Mouse (Mus musculus) MEL (cell line): ENCODE measurements around the gene Klhl1. TPM values are rescaled to one million over a fixed set of nuclear protein-coding genes. Genes with fewer than 3 reads are reported as not detected.

Source experiments
- DNase-seq: peaks from one replicate; pipeline ENCODE4 v3.0.0; 2011; ENCODE audit warnings: low read depth, low spot score
- H3K27ac ChIP-seq: 2 replicates; pipeline ENCODE4 v1.5.1; 2012; ENCODE audit warnings: low read depth, mild to moderate bottlenecking, control low read depth, low read length, moderate library complexity; ENCODE audit not compliant: control insufficient read depth
- H3K27me3 ChIP-seq, 2 experiments: fragments of 150-350 bp in 1 of 2; sonication (generic) in 1 of 2; 2 replicates each; pipeline ENCODE4 v1.6.1; 2012; ENCODE audit warnings: low read length in 2 of 2, mild to moderate bottlenecking in 2 of 2, improper control_type of control experiment in 1 of 2, moderate library complexity in 1 of 2; ENCODE audit not compliant: insufficient read depth in 2 of 2, control insufficient read depth in 1 of 2
- H3K36me3 ChIP-seq, 2 experiments: 2 replicates each; pipeline ENCODE4 v1.6.1; 2012 to 2014; ENCODE audit warnings: low read length in 2 of 2, improper control_type of control experiment in 1 of 2, inconsistent platforms in 1 of 2, mild to moderate bottlenecking in 1 of 2; ENCODE audit not compliant: insufficient read depth in 2 of 2, control insufficient read depth in 1 of 2
- H3K4me1 ChIP-seq, 2 experiments: fragments of 150-350 bp in 1 of 2; sonication (generic) in 1 of 2; 2 replicates each; pipeline ENCODE4 v1.6.1; 2012; ENCODE audit warnings: low read length in 2 of 2, improper control_type of control experiment in 1 of 2, mild to moderate bottlenecking in 1 of 2; ENCODE audit not compliant: insufficient read depth in 2 of 2, control insufficient read depth in 1 of 2
- H3K4me3 ChIP-seq, 2 experiments: fragments of 150-350 bp in 1 of 2; sonication (generic) in 1 of 2; 2 replicates each; pipeline ENCODE4 v1.5.1; 2012; ENCODE audit warnings: low read depth in 2 of 2, low read length in 2 of 2, mild to moderate bottlenecking in 2 of 2, moderate library complexity in 2 of 2, control low read depth in 1 of 2, improper control_type of control experiment in 1 of 2; ENCODE audit not compliant: control insufficient read depth in 1 of 2, insufficient read depth in 1 of 2
- H3K79me2 ChIP-seq: 2 replicates; pipeline ENCODE4 v1.6.1; 2012; ENCODE audit warnings: mild to moderate bottlenecking, low read length, moderate library complexity; ENCODE audit not compliant: control insufficient read depth, poor library complexity, insufficient read depth
- H3K9ac ChIP-seq: 2 replicates; pipeline ENCODE4 v1.6.1; 2012; ENCODE audit warnings: low read depth, mild to moderate bottlenecking, control low read depth, low read length, moderate library complexity; ENCODE audit not compliant: control insufficient read depth, poor library complexity, severe bottlenecking
- H3K9me3 ChIP-seq: fragments of 150-350 bp; sonication (generic); replicated peaks from 2 replicates; pipeline ENCODE4 v1.6.1; 2012; ENCODE audit warnings: mild to moderate bottlenecking, low read length, improper control_type of control experiment, moderate library complexity; ENCODE audit not compliant: insufficient read depth
- BHLHE40 ChIP-seq: IDR thresholded peaks from 2 replicates; pipeline ENCODE4 v1.6.1; 2012; ENCODE audit warnings: low read depth, mild to moderate bottlenecking, inconsistent platforms, low read length, improper control_type of control experiment, borderline replicate concordance
- CHD1 ChIP-seq: IDR thresholded peaks from 2 replicates; pipeline ENCODE4 v1.6.1; 2012; ENCODE audit warnings: low read depth, mild to moderate bottlenecking, inconsistent platforms, low read length, improper control_type of control experiment
- CHD2 ChIP-seq: IDR thresholded peaks from 2 replicates; pipeline ENCODE4 v1.6.1; 2011; ENCODE audit warnings: low read length, improper control_type of control experiment
- CTCF ChIP-seq, 3 experiments: IDR thresholded peaks in 2 of 3; conservative IDR thresholded peaks in 1 of 3; 2 replicates each; pipeline ENCODE4 v1.5.1; 2011 to 2012; ENCODE audit warnings: low read length in 3 of 3, low read depth in 2 of 3, mild to moderate bottlenecking in 2 of 3, improper control_type of control experiment in 1 of 3, inconsistent platforms in 1 of 3, mixed read lengths in 1 of 3, moderate library complexity in 1 of 3; ENCODE audit not compliant: control insufficient read depth in 1 of 3, insufficient read depth in 1 of 3, poor library complexity in 1 of 3, severe bottlenecking in 1 of 3
- E2F4 ChIP-seq: IDR thresholded peaks from 2 replicates; pipeline ENCODE4 v1.6.1; 2011; ENCODE audit warnings: low read depth, low read length, improper control_type of control experiment, borderline replicate concordance
- EP300 ChIP-seq, 2 experiments: IDR thresholded peaks; 2 replicates each; pipeline ENCODE4 v1.6.1; 2011; ENCODE audit warnings: improper control_type of control experiment in 2 of 2, low read length in 2 of 2, low read depth in 1 of 2, mild to moderate bottlenecking in 1 of 2
- ETS1 ChIP-seq: IDR thresholded peaks from 2 replicates; pipeline ENCODE4 v1.6.1; 2012; ENCODE audit warnings: low read depth, mild to moderate bottlenecking, inconsistent platforms, low read length, improper control_type of control experiment, moderate library complexity
- GABPA ChIP-seq: IDR thresholded peaks from 2 replicates; pipeline ENCODE4 v1.6.1; 2012; ENCODE audit warnings: low read depth, mild to moderate bottlenecking, inconsistent platforms, low read length, improper control_type of control experiment, moderate library complexity
- HCFC1 ChIP-seq: IDR thresholded peaks from 2 replicates; pipeline ENCODE4 v1.6.1; 2012; ENCODE audit warnings: low read depth, mild to moderate bottlenecking, inconsistent platforms, low read length, improper control_type of control experiment, moderate library complexity
- JUND ChIP-seq: IDR thresholded peaks from 2 replicates; pipeline ENCODE4 v1.6.1; 2011; ENCODE audit warnings: low read depth, mild to moderate bottlenecking, improper control_type of control experiment, low read length
- KAT2A ChIP-seq: conservative IDR thresholded peaks from 2 replicates; pipeline ENCODE4 v1.6.1; 2012; ENCODE audit warnings: low read depth, low read length, improper control_type of control experiment, inconsistent platforms
- MAX ChIP-seq: IDR thresholded peaks from 2 replicates; pipeline ENCODE4 v1.6.1; 2011; ENCODE audit warnings: low read length, improper control_type of control experiment
- MXI1 ChIP-seq: IDR thresholded peaks from 2 replicates; pipeline ENCODE4 v1.6.1; 2011; ENCODE audit warnings: mild to moderate bottlenecking, low read depth, low read length, improper control_type of control experiment
- MYB ChIP-seq: IDR thresholded peaks from 2 replicates; pipeline ENCODE4 v1.6.1; 2011; ENCODE audit warnings: mild to moderate bottlenecking, low read depth, low read length, improper control_type of control experiment
- NELFE ChIP-seq: IDR thresholded peaks from 2 replicates; pipeline ENCODE4 v1.6.1; 2011; ENCODE audit warnings: low read depth, low read length, improper control_type of control experiment
- POLR2AphosphoS2 ChIP-seq: IDR thresholded peaks from 2 replicates; pipeline ENCODE4 v1.6.1; 2011; ENCODE audit warnings: low read length, improper control_type of control experiment
- POLR2AphosphoS5 ChIP-seq: IDR thresholded peaks from 2 replicates; pipeline ENCODE4 v1.6.1; 2012; ENCODE audit warnings: low read depth, borderline replicate concordance, mild to moderate bottlenecking, inconsistent platforms, low read length, moderate library complexity, mixed read lengths
- SMC3 ChIP-seq: IDR thresholded peaks from 2 replicates; pipeline ENCODE4 v1.6.1; 2011; ENCODE audit warnings: low read depth, low read length, improper control_type of control experiment
- TBP ChIP-seq: IDR thresholded peaks from 2 replicates; pipeline ENCODE4 v1.8.0; 2011; ENCODE audit warnings: low read depth, low read length, improper control_type of control experiment
- TCF12 ChIP-seq: IDR thresholded peaks from 2 replicates; pipeline ENCODE4 v1.6.1; 2014; ENCODE audit warnings: low read depth, mild to moderate bottlenecking, inconsistent platforms, low read length, improper control_type of control experiment, moderate library complexity
- UBTF ChIP-seq: IDR thresholded peaks from 2 replicates; pipeline ENCODE4 v1.6.1; 2012; ENCODE audit warnings: low read depth, mild to moderate bottlenecking, inconsistent platforms, low read length, improper control_type of control experiment, moderate library complexity, borderline replicate concordance; ENCODE audit not compliant: insufficient read depth
- USF2 ChIP-seq, 2 experiments: IDR thresholded peaks; 2 replicates each; pipeline ENCODE4 v1.6.1; 2011 to 2012; ENCODE audit warnings: improper control_type of control experiment in 2 of 2, low read length in 2 of 2, borderline replicate concordance in 1 of 2, inconsistent platforms in 1 of 2, low read depth in 1 of 2, mild to moderate bottlenecking in 1 of 2; ENCODE audit not compliant: insufficient read depth in 1 of 2
- ZNF384 ChIP-seq: IDR thresholded peaks from 2 replicates; pipeline ENCODE4 v1.6.1; 2012; ENCODE audit warnings: low read depth, mild to moderate bottlenecking, inconsistent platforms, low read length, improper control_type of control experiment
- polyA plus RNA-seq, 2 experiments: library from polyadenylated mRNA; stranded (reverse) in 1 of 2; unstranded in 1 of 2; fragments of >175 nt in 1 of 2; fragments of >200 nt in 1 of 2; gene quantifications; 2 replicates each; pipeline versions ENCODE4 v1.2.1 to v1.2.4; 2012; ENCODE audit warnings: low replicate concordance in 2 of 2, low read depth in 1 of 2; ENCODE audit not compliant: insufficient read length in 2 of 2, insufficient read depth in 1 of 2, missing spikeins in 1 of 2
- total RNA-seq: library from RNA; depleted of rRNA; stranded (reverse); fragments of 300-350 nt; gene quantifications from 2 replicates; pipeline ENCODE4 v1.2.3, GENCODE M21; 2012

Klhl1 gene
- total and polyA plus RNA-seq, 3 experiments: not detected

GRCm38 (mm10) chr14:96518151-96518953 lies 550 bp downstream of the Klhl1 start:
- Histone ChIP-seq H3K79me2 (no peaks in the 10 kb centered on the region), H3K27me3 (no peaks in the 10 kb centered on the region), H3K9me3 (no peaks in the 10 kb centered on the region), H3K27ac (no peak overlapping the region), H3K4me1 (no peaks in the 10 kb centered on the region), H3K9ac (no peak overlapping the region), H3K36me3 (no peaks in the 10 kb centered on the region), H3K4me3 (no peak overlapping the region)
- DNase-seq: no peak
- TF ChIP-seq CHD1: no peak
- TF ChIP-seq HCFC1: no peak
- TF ChIP-seq TBP: no peak
- TF ChIP-seq NELFE: no peak
- no peak for TF ChIP-seq JUND
- TF ChIP-seq KAT2A: no peak
- no peak for TF ChIP-seq MAX
- no peak for TF ChIP-seq BHLHE40
- no peak for TF ChIP-seq CHD2
- TF ChIP-seq GABPA: no peak
- no peak for TF ChIP-seq MYB
- no peak for TF ChIP-seq E2F4
- TF ChIP-seq ZNF384: no peak
- TF ChIP-seq CTCF (IDR thresholded peaks at IDR 0.05 in 2 of 3, conservative IDR thresholded peaks at IDR 0.05 in 1 of 3; ENCODE audit: control insufficient read depth in 1 of 3, insufficient read depth in 1 of 3, low read depth in 2 of 3, low read length in 3 of 3, poor library complexity in 1 of 3, severe bottlenecking in 1 of 3): no peak
- TF ChIP-seq TCF12: no peak
- TF ChIP-seq ETS1: no peak

- TF ChIP-seq USF2 (IDR thresholded peaks at IDR 0.05; ENCODE audit: borderline replicate concordance in 1 of 2, insufficient read depth in 1 of 2, low read depth in 1 of 2, low read length in 2 of 2) (no peak), UBTF (no peak), SMC3 (no peak), POLR2AphosphoS5 (no peak), POLR2AphosphoS2 (no peak), ETS1 (no peak), CTCF (IDR thresholded peaks at IDR 0.05 in 2 of 3, conservative IDR thresholded peaks at IDR 0.05 in 1 of 3; ENCODE audit: control insufficient read depth in 1 of 3, insufficient read depth in 1 of 3, low read depth in 2 of 3, low read length in 3 of 3, poor library complexity in 1 of 3, severe bottlenecking in 1 of 3) (no peak), NELFE (no peak), KAT2A (no peak), MXI1 (no peak), BHLHE40 (no peak), EP300 (IDR thresholded peaks at IDR 0.05; ENCODE audit: low read depth in 1 of 2, low read length in 2 of 2) (no peak)
- H3K36me3 ChIP-seq: no peaks in the 10 kb centered on the region
- no peaks in the 10 kb centered on the region for H3K4me1 ChIP-seq
- no peak overlapping the region for H3K27ac ChIP-seq
- no peaks in the 10 kb centered on the region for H3K9me3 ChIP-seq
- no peaks in the 10 kb centered on the region for H3K79me2 ChIP-seq
- H3K4me3 ChIP-seq: no peak overlapping the region
- no peaks in the 10 kb centered on the region for H3K27me3 ChIP-seq
- DNase-seq: no peak
- no peak overlapping the region for H3K9ac ChIP-seq
Measured at GRCm38 (mm10) chr14:96517727-96518126, 1.2 kb downstream of the Klhl1 start.
